Mouse (Mus musculus): ENCODE data around the gene C130074G19Rik.

Gene C130074G19Rik

GRCm38 (mm10) chr1:184844326-184845066, 38.5 kb downstream of the C130074G19Rik start:
- 13% methylated on average over 15 of the region's 15 CpGs for WGBS

- WGBS: 85% methylated on average over 4 of the region's 4 CpGs
These were observed 45.4 kb downstream of the C130074G19Rik start for GRCm38 (mm10) chr1:184837649-184838048.

- 90% methylated on average over 5 of the region's 5 CpGs for WGBS
These were observed 46.7 kb downstream of the C130074G19Rik start for GRCm38 (mm10) chr1:184836350-184836749.

DNA sequence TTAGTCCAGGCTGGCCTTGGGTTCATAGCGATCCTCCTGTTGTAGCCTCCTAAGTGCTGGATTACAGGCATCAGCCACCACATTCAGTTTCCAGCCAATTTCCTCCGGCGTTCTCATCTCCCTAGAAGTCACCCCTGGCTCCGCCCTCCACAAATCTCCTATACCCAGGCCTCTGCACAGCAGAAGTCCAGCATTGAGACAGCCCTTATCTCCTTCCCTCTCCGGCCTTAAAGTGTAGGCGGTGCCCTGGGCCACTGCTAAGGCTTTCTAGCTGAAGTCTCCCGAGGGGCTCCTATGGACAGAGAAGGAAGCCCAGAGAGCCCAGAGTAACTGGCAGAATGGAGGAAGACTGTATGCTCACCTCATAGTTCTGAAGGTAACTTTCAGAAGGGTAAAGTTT, 49.5 kb downstream of the C130074G19Rik start:
- WGBS: 97% methylated on average over 7 of the region's 7 CpGs

DNA sequence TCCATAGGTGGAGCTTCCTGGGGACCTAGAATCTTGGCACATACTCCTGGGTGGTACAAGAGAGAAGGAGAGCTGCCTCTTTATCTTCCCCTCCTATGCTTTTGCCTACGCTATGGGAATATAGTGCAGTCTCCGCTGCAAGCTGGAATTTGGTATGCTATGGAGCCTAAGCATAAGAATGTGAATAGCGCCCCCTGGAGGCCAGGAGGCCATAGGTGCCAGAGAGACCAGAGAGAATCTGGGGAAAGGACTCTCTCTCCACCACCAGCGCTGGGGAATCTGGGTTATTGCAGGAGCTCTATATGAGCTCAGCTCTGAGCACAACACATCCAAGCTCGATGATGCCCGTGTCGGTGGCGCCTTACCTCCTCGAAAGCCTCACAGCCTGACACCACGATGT, 50.8 kb downstream of the C130074G19Rik start:
- WGBS: 83% methylated on average over 10 of the region's 10 CpGs

GRCm38 (mm10) chr1:184829897-184830296, 53.1 kb downstream of the C130074G19Rik start:
- whole genome bisulfite sequencing: 76% methylated on average over 8 of the region's 8 CpGs

DNA sequence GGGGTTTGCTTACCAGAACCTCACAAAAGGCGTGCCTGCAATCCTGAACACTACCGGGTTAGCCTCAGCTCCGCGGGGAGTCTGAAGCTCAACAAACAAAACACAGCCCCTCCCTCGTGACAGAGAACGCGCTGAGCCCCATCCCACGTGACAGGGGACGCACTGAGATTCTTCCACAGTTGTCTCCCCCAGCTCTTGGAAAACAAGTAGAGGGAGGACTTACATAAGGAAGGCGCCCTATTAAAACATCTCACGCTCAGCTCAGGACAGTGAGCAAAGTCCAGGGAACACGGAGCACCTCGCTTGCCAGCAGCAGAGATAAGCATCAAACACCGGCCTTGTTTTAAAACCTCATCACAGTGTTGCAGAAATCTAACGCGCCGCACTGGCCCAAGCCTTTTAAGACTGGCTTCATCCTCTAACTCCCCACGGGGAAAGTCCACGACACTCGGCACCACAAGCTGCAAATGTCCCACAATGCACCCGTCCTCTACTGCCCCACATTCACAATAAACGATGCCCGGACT, 55.8 kb downstream of the C130074G19Rik start:
- 26% methylated on average over 23 of the region's 23 CpGs for WGBS

DNA sequence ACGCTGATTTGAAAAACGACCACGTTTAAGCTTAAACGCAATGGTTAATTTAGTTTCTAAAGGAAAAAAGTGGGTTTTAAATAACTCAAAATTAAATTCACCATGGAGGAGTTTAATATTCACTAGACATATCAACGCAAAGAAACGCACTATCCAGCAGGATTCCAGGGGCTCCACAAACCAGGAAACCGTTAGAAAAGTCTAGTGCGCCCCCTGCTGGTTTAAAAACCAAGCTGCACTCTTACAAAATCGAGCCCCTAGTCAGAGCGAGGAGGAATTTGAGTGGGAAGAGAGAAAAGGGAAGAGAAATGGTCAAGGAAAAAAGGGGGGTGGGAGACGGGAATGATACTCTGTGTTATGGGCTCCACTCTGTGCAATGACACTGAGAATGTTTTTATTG, 57.9 kb downstream of the C130074G19Rik start:
- 10% methylated on average over 11 of the region's 11 CpGs for WGBS

DNA sequence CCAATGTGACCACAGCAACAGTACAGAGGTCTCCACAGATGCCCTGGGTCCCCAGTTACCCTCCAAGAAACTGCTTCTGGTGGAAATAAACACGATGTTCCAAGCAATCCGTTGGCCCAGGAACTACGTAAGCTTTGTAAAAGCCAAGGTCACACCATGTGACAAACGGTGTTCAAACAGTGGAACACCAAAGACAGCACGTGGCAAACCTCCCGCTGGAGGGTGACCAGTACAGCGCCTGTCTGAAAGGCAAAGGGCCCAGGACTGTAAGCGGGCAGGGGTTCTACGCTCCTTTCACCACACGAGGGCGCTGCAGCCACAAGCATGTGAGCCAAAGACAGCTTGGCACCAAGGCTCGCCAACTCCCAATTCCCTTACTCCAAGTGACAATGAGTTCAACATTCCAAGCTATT, 58.6 kb downstream of the C130074G19Rik start:
- 6% methylated on average over 12 of the region's 12 CpGs for WGBS

GRCm38 (mm10) chr1:184822678-184823077, 60.3 kb downstream of the C130074G19Rik start:
- 44% methylated on average over 11 of the region's 11 CpGs for WGBS

Measured in cerebral cortex, adult 2 months (tissue).